Mouse (Mus musculus) c-Kit-positive CD71-negative TER-119-negative erythroid progenitor cells, embryonic 14.5 days (primary cell): ENCODE data around the gene Igsf21.

Source experiments
- DNase-seq: peaks from one replicate; pipeline ENCODE4 v3.0.0-alpha.2; 2013; ENCODE audit warnings: low read depth

Igsf21 gene

DNA sequence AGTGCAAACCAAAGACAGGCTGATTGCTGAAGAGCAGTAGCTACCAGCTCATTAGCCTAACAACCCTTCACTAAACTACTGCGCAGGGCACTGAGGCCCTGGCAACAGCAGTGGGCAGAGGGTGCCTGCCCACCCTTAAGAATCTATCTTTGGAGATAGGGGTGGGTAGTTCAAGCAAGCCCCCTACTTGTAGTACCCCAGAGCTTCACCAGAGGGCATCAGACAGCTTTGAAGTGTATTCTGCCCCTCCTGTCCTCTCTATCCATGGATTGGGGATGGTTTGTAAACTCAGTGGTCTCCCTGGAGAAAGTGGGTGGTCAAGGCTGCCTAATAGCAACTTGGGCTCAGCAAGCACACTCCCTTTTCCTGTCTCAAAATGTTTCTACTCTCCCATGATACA, 146.4 kb downstream of the Igsf21 start:
- no peak for DNase-seq

DNA sequence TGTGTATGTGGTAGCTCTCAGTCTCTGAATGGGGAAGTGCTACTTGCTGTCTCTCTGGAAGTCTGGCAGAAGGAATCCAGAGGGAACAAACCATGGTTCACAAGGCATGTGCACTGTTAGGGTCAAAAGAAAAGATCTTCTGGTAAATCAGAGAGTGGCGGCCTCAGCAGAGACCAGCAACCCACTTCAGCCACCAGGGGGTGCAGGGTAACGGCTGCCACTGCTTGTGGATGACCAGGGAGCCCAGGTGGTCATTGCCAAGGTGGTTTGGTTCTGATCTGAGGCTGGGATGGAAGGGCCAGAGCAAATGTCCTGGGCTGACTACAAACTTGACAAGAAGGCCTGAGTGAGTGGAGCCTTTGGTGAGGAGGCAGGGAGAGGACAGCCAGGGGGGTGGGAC, 150.3 kb downstream of the Igsf21 start:
- no peak for DNase-seq

DNA sequence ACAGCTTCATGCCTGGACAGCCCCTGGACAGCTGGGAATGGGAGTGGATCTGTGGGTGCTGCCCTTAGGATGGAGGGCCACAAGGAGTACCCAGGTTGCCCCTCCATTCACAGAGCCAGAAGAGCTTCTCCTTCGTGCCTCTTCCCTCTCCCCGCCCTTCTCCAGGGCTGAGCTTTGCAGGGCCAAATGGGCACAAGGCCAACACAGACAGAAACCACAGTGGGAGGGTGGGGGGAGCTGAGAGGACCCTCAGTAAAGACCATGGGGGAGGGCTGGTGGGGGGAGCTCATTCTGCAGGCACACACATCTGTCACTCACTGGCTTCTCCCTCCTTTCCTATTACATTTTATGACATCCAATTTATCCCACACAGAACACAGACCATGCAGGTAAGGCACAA, 151.7 kb downstream of the Igsf21 start:
- no peak for DNase-seq

DNA sequence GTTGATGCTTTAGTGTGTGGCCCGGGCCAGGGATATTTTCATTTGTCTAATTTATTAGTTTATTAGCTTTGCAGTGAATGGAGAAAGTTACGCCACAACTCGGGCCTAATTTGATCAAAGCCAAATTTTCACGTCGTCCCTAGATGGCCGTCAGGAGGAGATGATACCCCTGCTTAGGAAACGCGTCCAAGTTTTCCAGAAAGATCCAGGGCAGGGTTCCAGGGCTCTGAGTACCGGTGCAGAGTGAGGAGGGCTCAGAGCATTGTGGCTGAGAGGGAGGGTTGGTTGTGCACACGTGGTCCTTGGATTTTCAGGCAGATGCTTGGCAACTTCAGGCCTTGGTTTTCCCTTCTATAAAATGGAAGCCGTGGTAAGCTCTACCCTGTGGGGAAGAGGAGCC, 154.2 kb downstream of the Igsf21 start:
- DNase-seq, result no peak

DNA sequence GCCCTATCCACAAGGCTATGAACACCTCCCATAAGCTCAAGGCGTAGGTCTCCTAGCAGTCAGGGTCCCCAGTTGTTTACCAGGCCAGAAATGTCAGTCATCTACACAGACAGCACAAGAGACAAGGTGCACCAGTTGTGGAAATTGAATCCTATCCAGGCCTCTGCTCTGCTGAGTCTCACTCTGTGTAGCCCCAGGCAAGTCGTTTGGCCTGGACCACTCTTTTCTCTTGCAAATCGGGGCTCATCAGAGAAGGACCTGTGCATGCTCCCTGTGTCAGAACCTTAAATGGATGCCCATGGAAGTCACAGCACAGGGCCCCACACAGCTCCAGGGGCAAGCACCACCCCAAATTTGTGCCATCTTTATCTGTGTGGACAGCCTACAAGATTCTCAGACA, 154.9 kb downstream of the Igsf21 start:
- DNase-seq, result no peak

GRCm38 (mm10) chr4:140089676-140090075, 156.9 kb downstream of the Igsf21 start:
- DNase-seq, result no peak

GRCm38 (mm10) chr4:140088711-140089440, 157.7 kb downstream of the Igsf21 start:
- no peak for DNase-seq

- DNase-seq, result no peak
These were observed 160.4 kb downstream of the Igsf21 start for GRCm38 (mm10) chr4:140086192-140086591.

GRCm38 (mm10) chr4:140084521-140085011, 162.0 kb downstream of the Igsf21 start:
- DNase-seq, result no peak

GRCm38 (mm10) chr4:140084064-140084463, 162.5 kb downstream of the Igsf21 start:
- DNase-seq, result no peak

GRCm38 (mm10) chr4:140078416-140078815, 168.2 kb downstream of the Igsf21 start:
- no peak for DNase-seq

GRCm38 (mm10) chr4:140077615-140078014, 169.0 kb downstream of the Igsf21 start:
- no peak for DNase-seq

DNA sequence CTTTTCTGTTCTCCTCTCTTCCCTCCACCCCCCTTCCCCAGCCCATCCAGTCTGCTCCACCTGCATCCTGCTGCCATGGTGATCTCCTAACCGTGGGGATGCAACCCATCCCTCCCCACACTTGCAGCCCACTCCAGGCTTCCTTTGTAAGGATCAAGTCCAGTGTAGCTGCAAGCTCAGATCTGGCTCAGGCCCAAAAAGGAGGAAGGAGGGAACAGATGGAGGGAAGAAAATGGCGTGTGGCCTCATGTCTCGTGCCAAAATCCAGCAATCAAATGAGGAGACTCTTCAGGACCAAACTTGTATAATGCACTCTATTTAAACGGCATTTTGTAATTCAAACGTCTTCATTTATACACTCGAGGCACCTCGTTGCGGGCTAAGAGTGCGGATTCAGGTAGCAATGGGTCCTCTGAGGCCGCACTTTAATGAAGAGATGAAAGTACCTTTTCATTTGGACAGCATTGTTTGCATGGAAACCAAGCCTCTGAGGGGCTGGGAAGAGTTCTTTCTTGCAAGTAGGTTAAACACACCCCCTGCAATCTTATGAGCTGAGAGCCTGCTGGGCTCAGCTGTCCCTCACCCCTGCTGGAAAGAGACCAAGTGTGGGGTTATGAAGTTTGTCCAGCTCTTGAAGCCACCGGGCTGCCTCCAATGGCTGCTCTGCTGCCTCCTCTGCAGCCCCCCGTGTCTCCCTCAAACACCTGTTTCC, 169.6 kb downstream of the Igsf21 start:
- no peak for DNase-seq

- DNase-seq, result no peak
These were observed 170.2 kb downstream of the Igsf21 start for GRCm38 (mm10) chr4:140076428-140076827.

DNA sequence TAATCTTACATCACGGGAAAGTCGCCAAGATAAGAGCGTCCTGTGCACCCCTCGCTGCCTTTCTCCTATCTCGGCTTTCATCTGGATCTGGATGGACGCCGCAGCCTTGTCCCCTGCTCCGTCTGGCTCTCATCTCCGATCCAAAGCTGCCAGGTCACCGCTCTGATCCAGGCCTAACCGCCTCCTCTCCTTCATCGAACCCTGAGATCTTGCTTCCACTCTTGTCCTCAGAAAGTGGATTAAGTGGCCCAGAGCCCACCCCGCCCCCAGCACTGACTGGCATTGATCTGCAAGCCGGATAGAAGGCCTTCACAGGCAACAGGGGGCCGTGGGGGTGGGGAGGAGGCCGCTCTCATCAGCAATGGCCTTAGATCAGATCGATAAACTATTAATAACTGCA, 175.5 kb downstream of the Igsf21 start:
- DNase-seq, result no peak

- no peak for DNase-seq
These were observed 176.3 kb downstream of the Igsf21 start for GRCm38 (mm10) chr4:140070331-140070652.

GRCm38 (mm10) chr4:140069563-140070330, 176.8 kb downstream of the Igsf21 start:
- no peak for DNase-seq

DNA sequence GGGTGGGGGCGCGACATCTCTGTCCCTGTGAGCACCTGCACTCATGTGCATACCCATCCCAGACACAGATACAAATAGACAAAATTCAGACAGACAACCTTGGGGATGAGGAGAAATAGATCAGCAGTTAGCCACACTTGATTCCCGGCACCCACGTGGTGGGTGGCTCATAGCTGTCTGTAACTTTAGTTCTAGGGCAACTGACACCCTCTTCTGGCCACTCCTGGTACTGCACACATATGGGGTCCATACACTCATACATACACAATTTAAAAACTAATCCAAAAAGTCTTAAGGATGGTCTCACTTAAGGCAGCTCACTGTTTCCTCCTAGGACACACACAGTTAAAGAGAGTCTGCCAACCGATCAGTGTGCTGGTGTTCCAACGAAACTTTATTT, 178.1 kb downstream of the Igsf21 start:
- DNase-seq, result no peak

DNA sequence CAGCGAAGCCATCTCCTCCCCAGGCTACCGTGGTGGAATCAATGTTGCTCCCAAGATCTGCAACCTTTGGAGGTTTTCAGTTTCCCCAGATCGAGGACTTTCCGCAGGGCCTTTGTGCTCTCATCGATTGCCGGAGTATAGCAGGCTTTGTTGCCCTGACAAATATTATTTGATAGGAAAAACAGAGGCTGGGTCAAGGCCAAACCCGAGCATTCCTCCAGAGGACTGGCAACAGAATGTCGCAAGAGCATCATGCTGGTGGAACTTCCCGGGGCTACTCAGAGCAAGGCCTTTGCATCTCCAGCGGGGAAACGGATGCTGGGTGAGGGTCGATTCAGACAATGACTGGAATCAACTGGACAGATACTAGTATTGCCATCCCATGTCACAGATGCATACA, 180.6 kb downstream of the Igsf21 start:
- DNase-seq, result no peak

DNA sequence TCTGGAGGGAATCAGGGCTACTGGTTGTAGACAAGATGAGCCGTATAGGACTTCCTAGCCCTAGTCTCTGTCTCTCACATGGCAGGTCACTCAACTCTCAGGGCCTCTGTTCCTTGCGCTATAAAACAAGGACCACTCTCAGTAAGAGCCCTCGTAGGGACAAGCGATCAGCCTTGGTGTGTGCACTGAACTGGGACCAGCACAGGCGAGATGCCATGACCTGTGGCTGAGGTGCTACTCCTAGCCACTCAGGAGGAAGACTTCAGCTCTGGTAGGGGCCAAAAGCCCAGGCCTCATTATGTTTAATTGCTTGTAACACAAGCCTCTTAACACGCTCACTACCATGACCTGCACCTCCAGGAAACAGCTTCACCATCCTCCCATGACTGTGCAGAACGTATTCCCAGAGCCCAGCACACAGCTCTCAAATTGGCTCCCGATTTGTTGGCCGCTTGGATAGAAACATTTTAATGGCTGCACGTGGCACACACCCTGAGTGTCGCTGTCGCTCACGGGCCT, 183.4 kb downstream of the Igsf21 start:
- DNase-seq, result no peak

DNA sequence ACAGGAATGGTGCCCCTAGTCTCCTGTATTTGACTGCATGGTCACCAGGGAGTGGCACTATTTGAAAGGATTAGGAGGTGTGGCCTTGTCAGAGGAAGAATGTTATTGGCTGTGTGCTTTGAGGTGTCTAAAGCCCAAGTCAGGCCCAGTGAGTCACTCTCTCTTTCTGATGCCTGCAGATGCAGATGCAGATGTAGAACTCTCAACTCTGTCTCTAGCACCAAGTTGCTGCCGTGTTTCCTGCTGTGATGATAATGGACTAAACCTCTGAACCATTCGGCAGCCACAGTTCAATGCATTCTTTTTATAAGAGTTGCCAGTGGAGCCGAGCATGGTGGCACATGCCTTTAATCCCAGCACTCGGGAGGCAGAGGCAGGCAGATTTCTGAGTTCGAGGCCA, 186.3 kb downstream of the Igsf21 start:
- no peak for DNase-seq

DNA sequence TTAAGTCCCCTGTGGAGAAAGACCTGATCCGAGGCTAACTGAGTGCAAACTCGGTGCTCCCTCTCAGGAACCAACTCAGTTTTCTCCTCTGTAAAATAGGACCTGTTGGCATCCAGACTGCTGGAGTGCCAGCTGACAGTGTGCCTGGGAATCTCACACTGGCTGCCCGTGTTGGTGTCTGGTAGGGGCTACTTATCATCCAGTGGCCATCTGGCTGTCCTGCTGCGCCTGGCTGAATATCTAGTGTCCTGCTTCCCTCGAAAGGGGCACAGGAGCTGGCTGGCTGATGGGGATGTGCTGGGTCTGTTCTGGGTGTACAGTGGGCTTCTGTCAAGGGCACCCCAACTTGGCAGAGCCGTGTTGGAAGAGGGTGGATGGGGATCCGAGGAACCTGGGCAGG, 193.5 kb downstream of the Igsf21 start:
- no peak for DNase-seq

DNA sequence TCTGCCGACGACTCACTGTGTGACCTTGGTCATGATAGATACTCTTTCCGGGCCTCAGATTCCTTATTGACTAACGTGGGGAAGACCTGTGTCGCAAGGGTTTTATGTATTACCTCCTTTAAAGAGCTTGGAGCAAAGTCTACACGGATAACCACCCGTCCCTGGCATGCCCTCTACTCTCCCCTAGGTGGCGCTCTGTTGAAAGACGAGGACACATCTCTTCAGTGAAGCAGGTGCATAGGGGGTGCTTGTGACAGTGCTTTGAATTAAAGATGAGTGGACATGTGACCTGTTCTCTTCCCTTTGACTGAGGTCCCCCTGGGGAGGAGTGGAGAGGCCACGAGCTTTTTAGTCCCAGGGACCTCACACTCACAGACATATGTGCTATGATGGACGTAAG, 194.0 kb downstream of the Igsf21 start:
- DNase-seq, result no peak
